Mouse (Mus musculus): ENCODE measurements around the gene Zfp790.
"Not testable (repeated sequence)": the region's sequence is repeated elsewhere in the genome, so short reads cannot be mapped to it uniquely, and the experiment has no call there.

Gene Zfp790

DNA sequence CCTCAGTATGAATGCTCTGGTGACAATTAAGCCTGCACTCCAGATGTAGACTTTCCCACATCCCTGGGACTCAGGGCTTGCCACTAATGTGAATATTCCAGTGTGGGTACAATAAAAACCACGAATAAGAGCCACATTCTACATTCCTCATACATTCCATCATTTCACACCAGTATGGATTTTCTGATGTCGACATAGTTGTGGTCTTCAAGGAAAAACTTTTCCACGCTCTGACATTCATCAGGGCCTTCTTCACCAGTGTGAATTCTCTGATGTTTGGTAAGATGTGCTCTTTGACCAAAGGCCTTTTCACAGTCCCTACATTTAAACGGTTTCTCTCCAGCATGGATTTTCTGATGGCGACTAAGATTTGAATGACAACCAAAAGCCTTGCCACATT is 28.7 kb downstream of the Zfp790 start:
- DNase-seq = no peak

DNA sequence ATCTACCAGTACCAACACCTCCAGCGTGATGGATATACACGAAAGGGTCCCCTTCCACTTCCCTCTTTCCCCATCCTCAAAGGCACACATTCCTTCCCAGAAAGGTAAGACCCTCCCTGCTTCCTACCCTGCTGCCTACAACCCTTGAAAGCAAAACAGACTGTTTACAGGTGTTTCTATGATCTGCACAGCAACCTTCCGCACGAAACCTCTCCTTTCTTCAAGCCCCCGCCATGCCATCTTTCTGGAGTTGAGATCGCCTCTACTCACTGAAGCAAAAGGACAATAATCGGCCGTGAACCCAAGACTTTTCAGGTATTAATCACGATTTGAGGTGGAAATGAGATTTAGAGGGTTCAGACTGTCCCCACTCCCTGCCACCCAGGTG is 36.9 kb downstream of the Zfp790 start:
- DNase-seq = no peak

DNA sequence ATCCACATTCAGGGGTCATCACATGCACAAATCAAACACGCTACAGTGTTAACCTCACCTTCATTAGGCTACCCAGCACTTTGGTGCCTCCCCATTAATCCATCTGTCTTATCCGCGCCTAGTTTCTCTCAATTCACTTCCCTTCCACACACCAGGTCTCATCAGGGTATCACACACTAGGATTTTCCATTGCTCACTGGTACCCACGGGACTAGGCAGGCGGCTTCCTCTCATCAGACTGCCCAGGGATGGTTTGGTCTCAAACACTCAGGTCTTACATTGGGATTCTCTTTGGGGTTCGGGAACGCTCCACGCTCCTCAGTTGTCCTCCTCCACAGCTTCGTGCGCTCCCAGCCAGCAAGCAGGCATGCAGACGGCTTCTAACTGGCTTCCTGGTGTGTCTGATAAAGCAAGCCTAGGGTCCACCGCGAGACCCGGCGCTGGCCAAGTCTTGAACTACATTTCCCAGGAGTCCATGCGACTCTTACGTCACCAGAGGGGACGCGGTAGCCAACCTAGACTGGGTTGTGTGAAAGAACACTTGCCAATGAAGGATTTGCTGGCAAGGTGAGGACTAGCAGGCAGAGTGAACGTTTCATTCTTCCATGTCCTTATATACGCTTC is 37.4 kb downstream of the Zfp790 start, which contains the start of gene Zfp940:
Gene Zfp940 (minus strand): TSS at position 451 of the 624 bp plus-strand sequence.
- peak; percentile 88 for DNase-seq

DNA sequence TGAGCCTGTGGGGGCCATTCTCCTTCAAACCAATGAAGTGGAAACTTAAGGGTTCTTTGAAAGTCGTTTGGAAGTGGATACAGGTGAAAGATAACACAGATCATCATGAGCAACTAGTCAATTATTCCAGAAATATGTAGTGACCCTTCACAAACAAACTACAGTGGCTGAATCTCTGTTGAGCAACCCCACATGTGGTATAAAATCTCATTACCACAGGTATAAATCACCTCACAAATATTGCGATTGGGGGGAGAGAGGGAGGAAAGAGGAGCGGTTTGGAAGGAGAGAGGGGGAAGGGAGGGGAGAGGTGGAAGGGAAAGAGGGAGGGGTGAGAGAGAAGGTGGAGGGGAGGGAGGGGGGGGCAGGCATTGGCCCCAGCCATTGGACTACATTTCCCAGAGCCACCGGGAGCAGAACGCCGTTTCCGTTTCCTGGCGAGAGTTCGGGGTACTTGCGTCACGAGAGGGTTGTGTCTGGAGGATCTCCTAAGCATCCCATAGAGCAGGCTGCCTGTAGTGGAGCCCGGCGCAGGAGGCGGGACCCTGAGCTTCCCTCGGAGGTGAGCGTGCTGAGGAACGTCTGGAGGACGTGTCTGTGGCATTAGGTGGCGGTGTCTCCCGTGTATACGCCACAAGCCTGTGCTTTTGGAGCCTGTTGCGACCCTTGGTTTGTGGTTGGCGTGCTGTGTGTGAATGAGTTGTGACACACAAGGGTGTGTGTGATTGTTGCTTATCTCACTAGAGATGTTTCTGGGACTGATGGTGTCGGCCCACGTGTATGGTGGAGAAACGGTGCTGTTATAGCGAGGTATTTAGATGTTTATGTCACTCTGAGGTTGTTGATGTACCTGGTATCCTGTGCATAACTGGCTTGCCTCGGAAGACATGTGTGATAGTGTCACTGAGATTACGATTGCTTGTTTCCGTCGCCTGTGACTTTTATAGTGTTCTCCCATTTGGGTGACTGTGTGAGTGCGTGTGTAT is 43.9 kb downstream of the Zfp790 start, which contains the start of gene Zfp420:
Gene Zfp420 (plus strand): TSS at position 448 of the 986 bp plus-strand sequence.
- DNase-seq = peak; percentile 94

DNA sequence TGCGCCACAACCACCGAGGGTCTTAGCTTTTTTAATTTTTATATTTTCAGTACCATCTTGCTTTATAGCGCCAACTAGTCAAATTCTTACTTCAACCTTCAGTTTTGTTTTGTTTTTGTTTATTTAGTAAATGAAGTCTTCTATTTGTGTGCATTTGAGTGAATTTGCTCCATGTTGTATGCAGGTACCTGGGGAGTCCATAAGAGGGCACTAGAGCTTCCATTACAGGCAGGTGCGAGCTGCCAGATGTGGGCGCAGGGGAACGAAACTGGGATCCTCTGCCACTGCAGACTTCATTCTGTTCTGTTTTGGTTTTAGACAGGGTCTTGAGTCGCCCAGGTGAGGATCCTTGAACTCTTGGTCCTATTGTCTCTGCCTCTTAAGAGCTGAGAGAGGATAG is 45.7 kb downstream of the Zfp790 start:
- no peak for DNase-seq

DNA sequence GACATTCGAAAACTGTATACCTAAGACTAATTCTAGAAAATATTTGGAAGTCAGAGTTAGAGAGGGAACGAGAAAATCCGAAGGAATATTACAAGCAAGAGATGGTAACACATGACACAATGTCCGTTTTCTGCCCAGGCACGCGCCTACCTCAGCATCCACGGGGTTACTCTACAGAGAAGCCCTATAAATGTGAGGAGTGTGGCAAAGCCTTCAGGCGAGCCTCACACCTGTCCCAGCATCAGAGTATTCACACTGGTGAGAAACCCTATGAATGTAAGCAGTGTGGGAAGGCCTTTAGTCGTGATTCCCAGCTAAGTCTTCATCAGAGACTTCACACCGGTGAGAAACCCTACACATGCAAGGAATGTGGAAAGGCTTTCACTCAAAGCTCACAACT is 58.3 kb downstream of the Zfp790 start:
- DNase-seq = no peak

DNA sequence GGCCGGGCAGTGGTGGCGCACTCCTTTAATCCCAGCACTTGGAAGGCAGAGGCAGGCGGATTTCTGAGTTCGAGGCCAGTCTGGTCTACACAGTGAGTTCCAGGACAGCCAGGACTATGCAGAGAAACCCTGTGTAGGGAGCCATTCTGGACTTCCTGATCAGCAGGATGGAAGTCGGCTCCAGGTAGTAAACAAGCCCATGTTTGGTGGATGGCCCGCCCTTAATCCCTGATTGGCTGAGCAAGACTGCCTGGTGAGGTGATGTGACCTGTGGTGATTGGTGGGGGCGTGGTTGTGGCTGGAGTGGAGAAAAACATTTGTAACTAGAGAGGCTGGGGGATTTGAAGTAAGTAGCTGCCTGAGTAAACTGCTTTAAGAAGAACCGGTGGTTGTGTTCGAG is 61.6 kb downstream of the Zfp790 start:
- DNase-seq = not testable (repeated sequence)

DNA sequence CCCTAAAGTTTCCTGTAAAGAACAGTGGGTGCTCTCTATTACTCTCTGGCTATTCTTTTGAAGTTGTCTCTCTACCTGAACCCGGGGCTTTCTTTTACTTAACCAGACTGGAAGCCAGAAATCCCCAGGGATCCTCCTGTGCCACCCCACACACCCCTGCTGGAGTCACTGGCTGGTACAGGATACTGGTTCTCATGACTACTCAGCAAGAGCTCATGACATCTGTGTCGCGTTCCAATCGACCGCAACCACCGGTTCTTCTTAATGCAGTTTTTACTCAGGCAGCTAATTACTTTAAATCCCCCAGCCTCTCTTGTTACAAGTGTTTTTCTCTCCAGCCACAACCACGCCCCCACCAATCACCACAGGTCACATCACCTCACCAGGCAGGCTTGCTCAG is 64.1 kb downstream of the Zfp790 start:
- DNase-seq = no peak

Measured in lung, postnatal 10 days (tissue).